Mouse (Mus musculus): ENCODE results near the gene Best2. TPM values are rescaled to one million over a fixed set of nuclear protein-coding genes. Genes with fewer than 3 reads are reported as not detected.

Gene Best2
- not detected in 2 replicates for polyA plus RNA-seq (2012; ENCODE audit: insufficient read depth, insufficient read length, low replicate concordance, missing spikeins)

- TF ChIP-seq CTCF (IDR thresholded peaks at IDR 0.05; ENCODE audit: insufficient read depth, low read depth, low read length): no peak
- no peak for TF ChIP-seq POLR2A (IDR thresholded peaks at IDR 0.05; ENCODE audit: insufficient read depth, low read depth, low read length)
- WGBS: 54% methylated on average over 2 of the region's 2 CpGs
- no peak within 1 kb of the TSS for H3K27ac ChIP-seq (ENCODE audit: insufficient read depth, low read depth, low read length)
- peak within 1 kb of the TSS; percentile 50 for H3K4me3 ChIP-seq (ENCODE audit: insufficient read depth, low read depth, low read length)
- peaks cover 8% of the 10 kb centered on the region; the same call in 1 of the 2 replicates for H3K4me1 ChIP-seq (ENCODE audit: control insufficient read depth, insufficient read depth, low read length)
Measured at GRCm38 (mm10) chr8:85014431-85014830, at the start of gene Best2. Best2 (minus strand) TSS chr8:85014531.

GRCm38 (mm10) chr8:85062603-85063002, 48.3 kb upstream of the Best2 start:
- Histone ChIP-seq H3K4me3 (ENCODE audit: insufficient read depth, low read depth, low read length) (no peak overlapping the region), H3K27ac (ENCODE audit: insufficient read depth, low read depth, low read length) (no peak overlapping the region), H3K4me1 (ENCODE audit: control insufficient read depth, insufficient read depth, low read length) (peaks cover 9% of the 10 kb centered on the region)
- TF ChIP-seq POLR2A (IDR thresholded peaks at IDR 0.05; ENCODE audit: insufficient read depth, low read depth, low read length): no peak
- TF ChIP-seq CTCF (IDR thresholded peaks at IDR 0.05; ENCODE audit: insufficient read depth, low read depth, low read length): no peak
- 95% methylated on average over 4 of the region's 4 CpGs for WGBS

- no peak for TF ChIP-seq CTCF (IDR thresholded peaks at IDR 0.05; ENCODE audit: insufficient read depth, low read depth, low read length)
- peak; percentile 63; the same call in 1 of the 2 replicates for TF ChIP-seq POLR2A (IDR thresholded peaks at IDR 0.05; ENCODE audit: insufficient read depth, low read depth, low read length)
- no peak within 1 kb of the TSS for H3K27ac ChIP-seq (ENCODE audit: insufficient read depth, low read depth, low read length)
- under 1% methylated on average over 53 of the region's 53 CpGs for WGBS
Measured at GRCm38 (mm10) chr8:85059879-85060616, 45.7 kb upstream of the Best2 start, which contains the start of gene Fbxw9. Fbxw9 (plus strand) TSS chr8:85060055.

GRCm38 (mm10) chr8:85057367-85057766, 43.0 kb upstream of the Best2 start:
- WGBS: 86% methylated on average over 7 of the region's 7 CpGs
- Histone ChIP-seq H3K27ac (ENCODE audit: insufficient read depth, low read depth, low read length) (no peak overlapping the region), H3K4me3 (ENCODE audit: insufficient read depth, low read depth, low read length) (no peak overlapping the region), H3K4me1 (ENCODE audit: control insufficient read depth, insufficient read depth, low read length) (peaks cover 9% of the 10 kb centered on the region)
- no peak for TF ChIP-seq POLR2A (IDR thresholded peaks at IDR 0.05; ENCODE audit: insufficient read depth, low read depth, low read length)
- TF ChIP-seq CTCF (IDR thresholded peaks at IDR 0.05; ENCODE audit: insufficient read depth, low read depth, low read length): no peak

More at GRCm38 (mm10) chr8:85059879-85060616, 45.7 kb upstream of the Best2 start, which contains the start of gene Fbxw9:
- Histone ChIP-seq H3K4me3 (ENCODE audit: insufficient read depth, low read depth, low read length) (peak within 1 kb of the TSS; percentile 79), H3K4me1 (ENCODE audit: control insufficient read depth, insufficient read depth, low read length) (peaks cover 9% of the 10 kb centered on the region)

- Histone ChIP-seq H3K4me1 (ENCODE audit: control insufficient read depth, insufficient read depth, low read length) (0 out of 2 replicates have a peak, but pooled peaks cover 2% of the 10 kb centered on the region), H3K4me3 (ENCODE audit: insufficient read depth, low read depth, low read length) (no peak overlapping the region), H3K27ac (ENCODE audit: insufficient read depth, low read depth, low read length) (no peak overlapping the region)
- WGBS: 92% methylated on average over 6 of the region's 6 CpGs
- TF ChIP-seq POLR2A (IDR thresholded peaks at IDR 0.05; ENCODE audit: insufficient read depth, low read depth, low read length) (no peak), CTCF (IDR thresholded peaks at IDR 0.05; ENCODE audit: insufficient read depth, low read depth, low read length) (no peak)
Measured at GRCm38 (mm10) chr8:85043619-85044018, 29.3 kb upstream of the Best2 start.

- TF ChIP-seq CTCF (IDR thresholded peaks at IDR 0.05; ENCODE audit: insufficient read depth, low read depth, low read length) (no peak), POLR2A (IDR thresholded peaks at IDR 0.05; ENCODE audit: insufficient read depth, low read depth, low read length) (0 out of 2 replicates have a peak, but pooled peaks have one; percentile 23)
- WGBS: under 1% methylated on average over 55 of the region's 57 CpGs
- Histone ChIP-seq H3K4me1 (ENCODE audit: control insufficient read depth, insufficient read depth, low read length) (peaks cover 8% of the 10 kb centered on the region), H3K27ac (ENCODE audit: insufficient read depth, low read depth, low read length) (0 out of 2 replicates have a peak overlapping the region, but pooled peaks have one; percentile 13), H3K4me3 (ENCODE audit: insufficient read depth, low read depth, low read length) (peak overlapping the region; percentile 99)
Measured at GRCm38 (mm10) chr8:85037681-85038531, 23.6 kb upstream of the Best2 start.

- Histone ChIP-seq H3K4me1 (ENCODE audit: control insufficient read depth, insufficient read depth, low read length) (peaks cover 8% of the 10 kb centered on the region), H3K4me3 (ENCODE audit: insufficient read depth, low read depth, low read length) (peak overlapping the region; percentile 99), H3K27ac (ENCODE audit: insufficient read depth, low read depth, low read length) (peak overlapping the region; percentile 31; the same call in 1 of the 2 replicates)
- no peak for TF ChIP-seq CTCF (IDR thresholded peaks at IDR 0.05; ENCODE audit: insufficient read depth, low read depth, low read length)
- no peak for TF ChIP-seq POLR2A (IDR thresholded peaks at IDR 0.05; ENCODE audit: insufficient read depth, low read depth, low read length)
- 1% methylated on average over 14 of the region's 14 CpGs for WGBS
Measured at GRCm38 (mm10) chr8:85037366-85037680, 23.0 kb upstream of the Best2 start.

- H3K4me3 ChIP-seq (ENCODE audit: insufficient read depth, low read depth, low read length): peak within 1 kb of the TSS; percentile 99
- TF ChIP-seq POLR2A (IDR thresholded peaks at IDR 0.05; ENCODE audit: insufficient read depth, low read depth, low read length) (peak; percentile 19; the same call in 1 of the 2 replicates), CTCF (IDR thresholded peaks at IDR 0.05; ENCODE audit: insufficient read depth, low read depth, low read length) (no peak)
- peaks cover 8% of the 10 kb centered on the region for H3K4me1 ChIP-seq (ENCODE audit: control insufficient read depth, insufficient read depth, low read length)
- peak within 1 kb of the TSS; percentile 98 for H3K27ac ChIP-seq (ENCODE audit: insufficient read depth, low read depth, low read length)
- under 1% methylated on average over 59 of the region's 59 CpGs for WGBS
Measured at GRCm38 (mm10) chr8:85036718-85037365, 22.5 kb upstream of the Best2 start, which contains the start of gene Tnpo2. Tnpo2 (plus strand) TSS chr8:85036915.

Measured in olfactory bulb, adult 2 months (tissue).